Mouse (Mus musculus) embryo, embryonic 10 days (tissue): ENCODE results near the gene Arid4a.
"Not testable (repeated sequence)": the region's sequence is repeated elsewhere in the genome, so short reads cannot be mapped to it uniquely, and the experiment has no call there.

ENCODE experiments used
- DNase-seq: peaks from one replicate; pipeline ENCODE4 v3.0.0-alpha.2; 2015; ENCODE audit warnings: low spot score

Gene Arid4a

GRCm38 (mm10) chr12:71053486-71053885 lies 37.7 kb downstream of the Arid4a start:
- DNase-seq, result no peak

GRCm38 (mm10) chr12:71055537-71055936 lies 39.7 kb downstream of the Arid4a start:
- DNase-seq, result no peak

- no peak for DNase-seq
These were observed 44.0 kb downstream of the Arid4a start for GRCm38 (mm10) chr12:71059741-71060140.

GRCm38 (mm10) chr12:71069846-71070245 lies 54.1 kb downstream of the Arid4a start:
- DNase-seq, result no peak

- no peak for DNase-seq
These were observed 56.3 kb downstream of the Arid4a start for GRCm38 (mm10) chr12:71072048-71072447.

- DNase-seq, result peak; percentile 57
These were observed 57.4 kb downstream of the Arid4a start for GRCm38 (mm10) chr12:71073113-71073730.

GRCm38 (mm10) chr12:71086331-71086730 lies 70.5 kb downstream of the Arid4a start:
- DNase-seq, result no peak

- not testable (repeated sequence) for DNase-seq
These were observed 88.5 kb downstream of the Arid4a start for GRCm38 (mm10) chr12:71104275-71104674.

GRCm38 (mm10) chr12:71107216-71107771 lies 91.5 kb downstream of the Arid4a start:
- DNase-seq, result no peak

- peak; percentile 48 for DNase-seq
These were observed 95.5 kb downstream of the Arid4a start, which contains the start of gene Tomm20l for GRCm38 (mm10) chr12:71111331-71111730. TSS of gene Tomm20l (plus strand) at chr12:71111428.

GRCm38 (mm10) chr12:71113074-71113473 lies 97.3 kb downstream of the Arid4a start:
- DNase-seq, result no peak

GRCm38 (mm10) chr12:71113675-71114288 lies 98.0 kb downstream of the Arid4a start:
- DNase-seq, result peak; percentile 78

GRCm38 (mm10) chr12:71116411-71116810 lies 100.6 kb downstream of the Arid4a start:
- DNase-seq, result no peak

GRCm38 (mm10) chr12:71122731-71123130 lies 106.9 kb downstream of the Arid4a start:
- DNase-seq, result no peak

GRCm38 (mm10) chr12:71123286-71123685 lies 107.5 kb downstream of the Arid4a start:
- no peak for DNase-seq

- DNase-seq, result no peak
These were observed 119.8 kb downstream of the Arid4a start for GRCm38 (mm10) chr12:71135581-71135980.

- DNase-seq, result peak; percentile 90
These were observed 120.6 kb downstream of the Arid4a start, which contains the start of the genes Timm9 and 2700049A03Rik for GRCm38 (mm10) chr12:71136130-71136973. TSS of gene Timm9 (minus strand) at chr12:71136684. TSS of gene 2700049A03Rik (plus strand) at chr12:71136848.

GRCm38 (mm10) chr12:71136974-71137491 lies 121.2 kb downstream of the Arid4a start:
- peak; percentile 92 for DNase-seq

- DNase-seq, result no peak
These were observed 121.9 kb downstream of the Arid4a start for GRCm38 (mm10) chr12:71137686-71138085.

- no peak for DNase-seq
These were observed 123.6 kb downstream of the Arid4a start for GRCm38 (mm10) chr12:71139258-71139828.

- DNase-seq, result no peak
These were observed 125.4 kb downstream of the Arid4a start for GRCm38 (mm10) chr12:71141189-71141588.

GRCm38 (mm10) chr12:71147641-71148040 lies 131.9 kb downstream of the Arid4a start:
- peak; percentile 22 for DNase-seq
